Mouse (Mus musculus) adrenal gland, postnatal 4 days (tissue): ENCODE measurements around the gene Dcst2. TPM values are rescaled to one million over a fixed set of nuclear protein-coding genes. Genes with fewer than 3 reads are reported as not detected.

Experiments
- DNase-seq, 2 experiments: peaks; one replicate each; pipeline ENCODE4 v3.0.0; 2021 to 2022; ENCODE audit warnings: low spot score in 2 of 2, mixed read lengths in 2 of 2
- long read RNA-seq, 2 experiments: library from polyadenylated mRNA; stranded (forward); transcript quantifications; one replicate each; pipeline ENCODE4 v2.0.0; 2021
- total RNA-seq, 2 experiments: library from RNA; stranded (reverse); gene quantifications; 2 replicates each; pipeline ENCODE4 v1.2.3; 2021

Dcst2 gene
- total RNA-seq, result under 1 TPM; 0.25 to 0.48 TPM
- long read RNA-seq, experiment 1, result 0 reads
- long read RNA-seq, experiment 2, result 0 reads

- no peak for DNase-seq
Measured at GRCm38 (mm10) chr3:89361675-89362074, at the start of gene Dcst2. TSS of gene Dcst2 (plus strand) at chr3:89361975.

GRCm38 (mm10) chr3:89314340-89314739 lies 47.4 kb upstream of the Dcst2 start:
- DNase-seq, result no peak

GRCm38 (mm10) chr3:89314791-89315190 lies 47.0 kb upstream of the Dcst2 start:
- DNase-seq, result no peak

GRCm38 (mm10) chr3:89315195-89315929 lies 46.4 kb upstream of the Dcst2 start:
- DNase-seq, result peak; percentile 54 to 65

- no peak for DNase-seq
Measured at GRCm38 (mm10) chr3:89315930-89316831, 45.6 kb upstream of the Dcst2 start.

- DNase-seq, result peak in 1 of 2 experiments; percentile 75
Measured at GRCm38 (mm10) chr3:89316833-89317232, 44.9 kb upstream of the Dcst2 start.

GRCm38 (mm10) chr3:89317246-89317645 lies 44.5 kb upstream of the Dcst2 start:
- DNase-seq, result no peak

- DNase-seq, result no peak
Measured at GRCm38 (mm10) chr3:89318316-89318715, 43.5 kb upstream of the Dcst2 start.

- no peak for DNase-seq
Measured at GRCm38 (mm10) chr3:89318971-89319590, 42.7 kb upstream of the Dcst2 start.

GRCm38 (mm10) chr3:89319591-89320350 lies 42.0 kb upstream of the Dcst2 start:
- no peak for DNase-seq

- DNase-seq, result no peak
Measured at GRCm38 (mm10) chr3:89320581-89321182, 41.1 kb upstream of the Dcst2 start.

GRCm38 (mm10) chr3:89321183-89322130 lies 40.3 kb upstream of the Dcst2 start:
- DNase-seq, result no peak

- DNase-seq, result no peak
Measured at GRCm38 (mm10) chr3:89322131-89322500, 39.7 kb upstream of the Dcst2 start.

- DNase-seq, result no peak
Measured at GRCm38 (mm10) chr3:89322514-89323165, 39.1 kb upstream of the Dcst2 start, which contains the start of gene Efna3. TSS of gene Efna3 (minus strand) at chr3:89322965.

- DNase-seq, result no peak
Measured at GRCm38 (mm10) chr3:89325882-89326281, 35.9 kb upstream of the Dcst2 start.

- DNase-seq, result no peak
Measured at GRCm38 (mm10) chr3:89327371-89327870, 34.4 kb upstream of the Dcst2 start.

- no peak for DNase-seq
Measured at GRCm38 (mm10) chr3:89328623-89329022, 33.2 kb upstream of the Dcst2 start.

- DNase-seq, result no peak
Measured at GRCm38 (mm10) chr3:89330346-89330745, 31.4 kb upstream of the Dcst2 start.

- DNase-seq, result no peak
Measured at GRCm38 (mm10) chr3:89330948-89331347, 30.8 kb upstream of the Dcst2 start.
